ENCODE assay signal across 8 mouse cellular contexts in the genomic region with DNA sequence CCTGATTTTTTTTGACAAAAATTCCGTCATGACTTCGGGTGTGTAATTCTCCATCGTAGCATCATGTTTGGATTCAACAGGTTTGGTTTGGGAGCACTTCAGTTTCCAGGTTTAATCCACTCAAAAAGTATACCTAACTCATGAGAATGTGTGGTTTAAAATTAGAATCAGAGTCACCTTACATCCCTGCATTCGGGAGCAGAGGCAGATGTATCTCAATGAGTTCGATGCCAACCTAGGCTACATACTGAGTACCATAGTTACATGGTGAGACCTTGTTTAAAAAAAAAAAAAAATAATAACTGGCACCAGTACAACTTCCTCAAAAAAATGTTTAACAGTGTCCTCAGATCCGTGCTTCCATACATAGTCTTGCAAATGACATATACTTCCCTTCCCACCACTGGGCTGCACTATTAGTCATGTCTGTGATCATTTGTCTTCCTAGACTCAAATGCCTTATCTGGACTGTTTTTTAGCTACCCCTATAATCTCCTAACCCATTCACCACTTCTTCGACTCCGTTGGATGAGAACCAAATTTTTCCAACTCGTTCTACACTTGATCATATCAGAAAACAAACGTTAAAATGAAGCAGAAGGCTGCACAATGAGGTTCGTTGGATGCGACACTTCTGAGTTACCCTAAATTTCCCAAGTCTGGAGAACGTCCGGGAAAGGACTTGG. TPM values are rescaled to one million over a fixed set of nuclear protein-coding genes. Genes with fewer than 3 reads are reported as not detected.
A peak's percentile ranks its signal among the peaks of the same experiment; 100 is the strongest.
DNase-seq lines count a peak whose midpoint lies in the region; ATAC-seq and TF ChIP-seq lines count a peak whose summit lies in the region.

No protein-coding gene starts in this region.

- no peak for ATAC-seq in heart, embryonic 14.5 days (ENCODE audit: insufficient number of reproducible peaks, insufficient read depth, low FRiP score, low read depth)
- ATAC-seq in Patski, result peak; percentile 10
- no peak for ATAC-seq in hindbrain, embryonic 12.5 days (ENCODE audit: low FRiP score)
- ATAC-seq in midbrain, embryonic 12.5 days (ENCODE audit: low FRiP score, low read depth), result 0 out of 2 replicates have a peak, but pooled peaks have one; percentile 28

- no peak for DNase-seq in heart, postnatal 25 days (ENCODE audit: low spot score)
- no peak for DNase-seq in Patski (ENCODE audit: low read depth, low spot score)
- DNase-seq in embryo, embryonic 10.5 days (ENCODE audit: low spot score), result no peak
- DNase-seq in embryo, embryonic 9.5 days (ENCODE audit: extremely low spot score), result no peak
- no peak for DNase-seq in cerebellum, adult 9-11 months

- H3K27ac ChIP-seq in heart, embryonic 14.5 days (replicated peaks in 1 of 2; ENCODE audit: control insufficient read depth in 1 of 2, insufficient read depth in 1 of 2, low read depth in 2 of 2, low read length in 2 of 2), result peak overlapping the region; percentile 80 to 96
- peak overlapping the region; percentile 90 for H3K27ac ChIP-seq in hindbrain, embryonic 12.5 days
- peak overlapping the region; percentile 83 for H3K27ac ChIP-seq in midbrain, embryonic 12.5 days (replicated peaks)

- no peak for TF ChIP-seq CTCF in Patski (IDR thresholded peaks at IDR 0.05)

- H3K36me3 ChIP-seq in heart, embryonic 14.5 days (ENCODE audit: control insufficient read depth, insufficient read depth, low read length), result peaks cover 10% of the 10 kb centered on the region
- H3K36me3 ChIP-seq in hindbrain, embryonic 12.5 days, result 0 out of 2 replicates have a peak, but pooled peaks cover 4% of the 10 kb centered on the region
- peaks cover 10% of the 10 kb centered on the region; the same call in 1 of the 2 replicates for H3K36me3 ChIP-seq in midbrain, embryonic 12.5 days

- CTCF ChIA-PET in Patski (lab: Charles Lee), result interaction anchor here (2.3 kb wide), 1 partner anchor 11 kb away, joined by 7 read pairs; no protein-coding TSS in a partner anchor

- in situ Hi-C loops in Patski (cut with MboI; ENCODE audit: low pct_unique_long_range_greater_than_20kb), result no loop called here

- peak overlapping the region; percentile 72 for H3K4me2 ChIP-seq in heart, embryonic 14.5 days (ENCODE audit: low read length)
- peak overlapping the region; percentile 79 for H3K4me2 ChIP-seq in hindbrain, embryonic 12.5 days (replicated peaks)
- H3K4me2 ChIP-seq in midbrain, embryonic 12.5 days (replicated peaks), result peak overlapping the region; percentile 64

- peak overlapping the region; percentile 78 to 99 for H3K4me3 ChIP-seq in heart, embryonic 14.5 days (ENCODE audit: control insufficient read depth in 1 of 2, insufficient read depth in 1 of 2, low read depth in 1 of 2, low read length in 2 of 2)
- peak overlapping the region; percentile 70 for H3K4me3 ChIP-seq in hindbrain, embryonic 12.5 days
- H3K4me3 ChIP-seq in midbrain, embryonic 12.5 days, result peak overlapping the region; percentile 86

- peaks cover 15 to 23% of the 10 kb centered on the region in 2 experiments for H3K4me1 ChIP-seq in heart, embryonic 14.5 days (ENCODE audit: control insufficient read depth in 2 of 2, insufficient read depth in 2 of 2, low read length in 2 of 2)
- H3K4me1 ChIP-seq in hindbrain, embryonic 12.5 days, result peaks cover 29% of the 10 kb centered on the region
- H3K4me1 ChIP-seq in midbrain, embryonic 12.5 days, result peaks cover 38% of the 10 kb centered on the region

- H3K9ac ChIP-seq in heart, embryonic 14.5 days (ENCODE audit: low read length), result peak overlapping the region; percentile 88
- peak overlapping the region; percentile 81 for H3K9ac ChIP-seq in hindbrain, embryonic 12.5 days
- H3K9ac ChIP-seq in midbrain, embryonic 12.5 days (replicated peaks), result peak overlapping the region; percentile 84

- intact Hi-C loops in heart, postnatal 25 days (cut with DNase I), result no loop called here

- H3K9me3 ChIP-seq in heart, embryonic 14.5 days (ENCODE audit: control insufficient read depth, low read length), result no peaks in the 10 kb centered on the region
- H3K9me3 ChIP-seq in hindbrain, embryonic 12.5 days (replicated peaks), result no peaks in the 10 kb centered on the region
- no peaks in the 10 kb centered on the region for H3K9me3 ChIP-seq in midbrain, embryonic 12.5 days

- no peaks in the 10 kb centered on the region for H3K27me3 ChIP-seq in heart, embryonic 14.5 days (ENCODE audit: control insufficient read depth, insufficient read depth, low read length)
- no peaks in the 10 kb centered on the region for H3K27me3 ChIP-seq in Patski
- no peaks in the 10 kb centered on the region for H3K27me3 ChIP-seq in hindbrain, embryonic 12.5 days
- H3K27me3 ChIP-seq in midbrain, embryonic 12.5 days, result no peaks in the 10 kb centered on the region

- POLR2A ChIA-PET in Patski (lab: Charles Lee), result interaction anchor here (0.5 to 1.2 kb wide), 3 partner anchors 14 to 369 kb away, joined by 3 read pairs; no protein-coding TSS in a partner anchor

- WGBS in heart, embryonic 14.5 days, result 33% methylated on average over 14 of the region's 14 CpGs
- 34% methylated on average over 14 of the region's 14 CpGs for WGBS in hindbrain, embryonic 12.5 days
- WGBS in midbrain, embryonic 12.5 days, result 34% methylated on average over 14 of the region's 14 CpGs

RNA-seq across cellular contexts. Expression of a gene that starts 0.6 kb away (rescaled TPM):
- polyA plus RNA-seq in heart, embryonic 14.5 days (2014; fragmentation: Nextera tagmentation; extraction: Ambion mirVana), result 266 and 307 TPM in 2 replicates
- total RNA-seq in heart, postnatal 25 days (2021), result 100 to 1,000 TPM; 114 to 121 TPM
- polyA plus RNA-seq in Patski (2021), result 222 TPM
- polyA plus RNA-seq in hindbrain, embryonic 12.5 days (2016; fragmentation: Nextera tagmentation; extraction: Ambion mirVana), result 239 and 255 TPM in 2 replicates
- polyA plus RNA-seq in midbrain, embryonic 12.5 days (2016; fragmentation: Nextera tagmentation; extraction: Ambion mirVana), result 262 and 264 TPM in 2 replicates

RNA-seq across cellular contexts. Expression of a gene that starts 5.3 kb away (rescaled TPM):
- polyA plus RNA-seq in heart, embryonic 14.5 days (2014; fragmentation: Nextera tagmentation; extraction: Ambion mirVana), result 100 and 115 TPM in 2 replicates
- total RNA-seq in heart, postnatal 25 days (2021), result 10 to 100 TPM; 16.5 to 23.6 TPM
- 35.9 TPM for polyA plus RNA-seq in Patski (2021)
- polyA plus RNA-seq in hindbrain, embryonic 12.5 days (2016; fragmentation: Nextera tagmentation; extraction: Ambion mirVana), result 113 and 117 TPM in 2 replicates
- 84.8 and 88.6 TPM in 2 replicates for polyA plus RNA-seq in midbrain, embryonic 12.5 days (2016; fragmentation: Nextera tagmentation; extraction: Ambion mirVana)

RNA-seq across cellular contexts. Expression of a gene that starts 8.6 kb away (rescaled TPM):
- 10.0 and 10.9 TPM in 2 replicates for polyA plus RNA-seq in heart, embryonic 14.5 days (2014; fragmentation: Nextera tagmentation; extraction: Ambion mirVana)
- 1 to 10 TPM; 7.7 to 7.9 TPM for total RNA-seq in heart, postnatal 25 days (2021)
- 8.2 TPM for polyA plus RNA-seq in Patski (2021)
- polyA plus RNA-seq in hindbrain, embryonic 12.5 days (2016; fragmentation: Nextera tagmentation; extraction: Ambion mirVana), result 5.1 and 5.2 TPM in 2 replicates
- polyA plus RNA-seq in midbrain, embryonic 12.5 days (2016; fragmentation: Nextera tagmentation; extraction: Ambion mirVana), result 3.9 and 4.7 TPM in 2 replicates

RNA-seq across cellular contexts. Expression of a gene that starts 37.8 kb away (rescaled TPM):
- 40.6 and 47.8 TPM in 2 replicates for polyA plus RNA-seq in heart, embryonic 14.5 days (2014; fragmentation: Nextera tagmentation; extraction: Ambion mirVana)
- total RNA-seq in heart, postnatal 25 days (2021), result 10 to 100 TPM; 53.9 to 59.8 TPM
- 185 TPM for polyA plus RNA-seq in Patski (2021)
- 34.7 and 36.0 TPM in 2 replicates for polyA plus RNA-seq in hindbrain, embryonic 12.5 days (2016; fragmentation: Nextera tagmentation; extraction: Ambion mirVana)
- 31.1 and 32.5 TPM in 2 replicates for polyA plus RNA-seq in midbrain, embryonic 12.5 days (2016; fragmentation: Nextera tagmentation; extraction: Ambion mirVana)

RNA-seq across cellular contexts. Expression of a gene that starts 49.8 kb away (rescaled TPM):
- 1.4 TPM in 2 replicates for polyA plus RNA-seq in heart, embryonic 14.5 days (2014; fragmentation: Nextera tagmentation; extraction: Ambion mirVana)
- total RNA-seq in heart, postnatal 25 days (2021), result not detected
- 0.27 TPM for polyA plus RNA-seq in Patski (2021)
- 39.3 and 46.1 TPM in 2 replicates for polyA plus RNA-seq in hindbrain, embryonic 12.5 days (2016; fragmentation: Nextera tagmentation; extraction: Ambion mirVana)
- polyA plus RNA-seq in midbrain, embryonic 12.5 days (2016; fragmentation: Nextera tagmentation; extraction: Ambion mirVana), result 42.6 and 44.9 TPM in 2 replicates

Comparison
In these comparisons a context has a peak if more than half of its experiments do, and no peak if none do; other contexts are left out.
1. ATAC-seq: peak in Patski (single experiment) and midbrain, embryonic 12.5 days (single experiment); none in heart, embryonic 14.5 days (single experiment) and hindbrain, embryonic 12.5 days (single experiment).
2. Peak in every context shown above with its lines, with median percentiles within 50 percentile points of each other: H3K27ac ChIP-seq, H3K4me2 ChIP-seq, H3K4me3 ChIP-seq and H3K9ac ChIP-seq.